Mouse (Mus musculus) hindbrain, embryonic 14.5 days (tissue): ENCODE results near the gene Gm44805. TPM values are rescaled to one million over a fixed set of nuclear protein-coding genes. Genes with fewer than 3 reads are reported as not detected.
A peak's percentile ranks its signal among the peaks of the same experiment; 100 is the strongest.

ENCODE experiments used
- ATAC-seq: fragments of 200-750 bp; cut with Nextera tagmentation; 2 replicates; pipeline ENCODE4 v1.8.0; 2017; ENCODE audit warnings: moderate number of reproducible peaks, mild to moderate bottlenecking, moderate TSS enrichment, moderate library complexity; ENCODE audit not compliant: low FRiP score
- DNase-seq: peaks from one replicate; pipeline ENCODE4 v3.0.0-alpha.2; 2015; ENCODE audit warnings: low spot score
- H3K27ac ChIP-seq: fragments of 300-500 bp; sonication (generic); 2 replicates; pipeline ENCODE4 v1.5.1; 2014; ENCODE audit warnings: mild to moderate bottlenecking, moderate library complexity
- H3K27me3 ChIP-seq: fragments of 300-500 bp; sonication (generic); 2 replicates; pipeline ENCODE4 v1.6.1; 2014; ENCODE audit warnings: mild to moderate bottlenecking, low read length, mixed read lengths; ENCODE audit not compliant: control insufficient read depth, insufficient read depth
- H3K36me3 ChIP-seq: fragments of 300-500 bp; sonication (generic); replicated peaks from 2 replicates; pipeline ENCODE4 v1.6.1; 2014; ENCODE audit not compliant: control insufficient read depth, insufficient read depth
- H3K4me1 ChIP-seq: fragments of 300-500 bp; sonication (generic); replicated peaks from 2 replicates; pipeline ENCODE4 v1.6.1; 2014; ENCODE audit warnings: antibody characterized with exemption, low read length, mixed read lengths; ENCODE audit not compliant: control insufficient read depth, insufficient read depth
- H3K4me2 ChIP-seq: fragments of 300-500 bp; sonication (generic); replicated peaks from 2 replicates; pipeline ENCODE4 v1.6.1; 2014; ENCODE audit warnings: mild to moderate bottlenecking, moderate library complexity
- H3K4me3 ChIP-seq: fragments of 300-500 bp; sonication (generic); replicated peaks from 2 replicates; pipeline ENCODE4 v1.5.1; 2014; ENCODE audit warnings: mild to moderate bottlenecking, low read length
- H3K9ac ChIP-seq: fragments of 300-500 bp; sonication (generic); 2 replicates; pipeline ENCODE4 v1.6.1; 2014
- H3K9me3 ChIP-seq: fragments of 300-500 bp; sonication (generic); 2 replicates; pipeline ENCODE4 v1.6.1; 2016; ENCODE audit warnings: low read length; ENCODE audit not compliant: control insufficient read depth
- WGBS: fragments of 180-500 bp; shearing (Covaris S2); extraction: QIAGEN DNeasy Blood & Tissue Kit; methylation state at CpG from one replicate; pipeline ENCODE4 v1.1.7; 2014; 5-methylcytosine and 5-hydroxymethylcytosine counted together
- polyA plus RNA-seq: library from polyadenylated mRNA; unstranded; fragments of >200 nt; fragmentation: Nextera tagmentation; extraction: Ambion mirVana; gene quantifications from 2 replicates; pipeline ENCODE4 v1.2.1, GENCODE M21; 2014

The Gm44805 gene
- polyA plus RNA-seq, result not detected in 2 replicates

- Histone ChIP-seq H3K27ac (no peak within 1 kb of the TSS), H3K4me2 (no peak within 1 kb of the TSS), H3K9me3 (no peaks in the 10 kb centered on the region), H3K4me3 (no peak within 1 kb of the TSS), H3K9ac (no peak within 1 kb of the TSS), H3K4me1 (no peaks in the 10 kb centered on the region), H3K27me3 (no peaks in the 10 kb centered on the region), H3K36me3 (no peaks in the 10 kb centered on the region)
- WGBS, result 65% methylated on average over 8 of the region's 8 CpGs
- no peak for ATAC-seq
- no peak for DNase-seq
These were observed at the start of gene Gm44805, which contains the start of gene Apoc4 for GRCm38 (mm10) chr7:19681202-19681694. Gm44805 (minus strand) TSS chr7:19681423. Apoc4 (minus strand) TSS chr7:19681479.

- H3K9me3 ChIP-seq, result no peaks in the 10 kb centered on the region
These were observed 45.3 kb upstream of the Gm44805 start for GRCm38 (mm10) chr7:19726541-19726940.

GRCm38 (mm10) chr7:19724167-19724566, 42.9 kb upstream of the Gm44805 start:
- H3K9ac ChIP-seq, result no peak overlapping the region

More at GRCm38 (mm10) chr7:19726541-19726940, 45.3 kb upstream of the Gm44805 start:
- no peak overlapping the region for H3K4me2 ChIP-seq
- DNase-seq, result no peak
- ATAC-seq, result no peak
- H3K4me3 ChIP-seq, result no peak overlapping the region
- H3K27ac ChIP-seq, result no peak overlapping the region
- H3K27me3 ChIP-seq, result no peaks in the 10 kb centered on the region
- H3K36me3 ChIP-seq, result peaks cover 83% of the 10 kb centered on the region
- no peaks in the 10 kb centered on the region for H3K4me1 ChIP-seq
- 92% methylated on average over 4 of the region's 4 CpGs for WGBS
- no peak overlapping the region for H3K9ac ChIP-seq

GRCm38 (mm10) chr7:19722754-19723195, 41.6 kb upstream of the Gm44805 start:
- DNase-seq, result no peak
- peaks cover 9% of the 10 kb centered on the region; the same call in 1 of the 2 replicates for H3K9me3 ChIP-seq
- no peaks in the 10 kb centered on the region for H3K4me1 ChIP-seq
- WGBS, result 91% methylated on average over 6 of the region's 6 CpGs
- H3K27me3 ChIP-seq, result no peaks in the 10 kb centered on the region
- H3K4me2 ChIP-seq, result no peak overlapping the region
- no peak overlapping the region for H3K9ac ChIP-seq
- no peak for ATAC-seq
- H3K4me3 ChIP-seq, result no peak overlapping the region
- peaks cover 46% of the 10 kb centered on the region for H3K36me3 ChIP-seq
- H3K27ac ChIP-seq, result no peak overlapping the region

More at GRCm38 (mm10) chr7:19724167-19724566, 42.9 kb upstream of the Gm44805 start:
- Histone ChIP-seq H3K4me1 (no peaks in the 10 kb centered on the region), H3K27me3 (no peaks in the 10 kb centered on the region), H3K4me2 (no peak overlapping the region), H3K4me3 (no peak overlapping the region), H3K9me3 (peaks cover 9% of the 10 kb centered on the region; the same call in 1 of the 2 replicates), H3K36me3 (peaks cover 60% of the 10 kb centered on the region), H3K27ac (no peak overlapping the region)
- WGBS, result 93% methylated on average over 12 of the region's 12 CpGs
- DNase-seq (no peak), ATAC-seq (no peak)

GRCm38 (mm10) chr7:19719200-19719599, 38.0 kb upstream of the Gm44805 start:
- WGBS, result 94% methylated on average over 4 of the region's 4 CpGs
- Histone ChIP-seq H3K36me3 (peaks cover 12% of the 10 kb centered on the region), H3K9ac (no peak overlapping the region), H3K4me3 (no peak overlapping the region), H3K4me1 (peaks cover 12% of the 10 kb centered on the region), H3K27me3 (no peaks in the 10 kb centered on the region), H3K9me3 (peaks cover 9% of the 10 kb centered on the region; the same call in 1 of the 2 replicates), H3K27ac (no peak overlapping the region), H3K4me2 (no peak overlapping the region)
- DNase-seq, result no peak
- no peak for ATAC-seq

- WGBS, result 94% methylated on average over 5 of the region's 5 CpGs
- Histone ChIP-seq H3K9ac (no peak overlapping the region), H3K36me3 (peaks cover 5% of the 10 kb centered on the region), H3K9me3 (peaks cover 9% of the 10 kb centered on the region; the same call in 1 of the 2 replicates), H3K4me2 (no peak overlapping the region), H3K4me3 (no peak overlapping the region), H3K27ac (no peak overlapping the region), H3K4me1 (peaks cover 19% of the 10 kb centered on the region), H3K27me3 (no peaks in the 10 kb centered on the region)
- DNase-seq, result no peak
- ATAC-seq, result no peak
These were observed 37.2 kb upstream of the Gm44805 start for GRCm38 (mm10) chr7:19718297-19718952.

GRCm38 (mm10) chr7:19717346-19717745, 36.1 kb upstream of the Gm44805 start:
- no peak overlapping the region for H3K4me2 ChIP-seq
- ATAC-seq (no peak), DNase-seq (no peak)
- 93% methylated on average over 4 of the region's 4 CpGs for WGBS
- H3K27ac ChIP-seq, result no peak overlapping the region
- no peak overlapping the region for H3K9ac ChIP-seq
- H3K27me3 ChIP-seq, result no peaks in the 10 kb centered on the region
- H3K4me3 ChIP-seq, result no peak overlapping the region
- H3K36me3 ChIP-seq, result peaks cover 6% of the 10 kb centered on the region; the same call in 1 of the 2 replicates
- H3K4me1 ChIP-seq, result peaks cover 21% of the 10 kb centered on the region
- H3K9me3 ChIP-seq, result peaks cover 9% of the 10 kb centered on the region; the same call in 1 of the 2 replicates

- peaks cover 21% of the 10 kb centered on the region for H3K4me1 ChIP-seq
- peak overlapping the region; percentile 55 for H3K4me2 ChIP-seq
- no peaks in the 10 kb centered on the region for H3K27me3 ChIP-seq
- H3K4me3 ChIP-seq, result no peak overlapping the region
- WGBS, result 82% methylated on average over 2 of the region's 2 CpGs
- H3K9ac ChIP-seq, result peak overlapping the region; percentile 60
- H3K27ac ChIP-seq, result peak overlapping the region; percentile 92
- H3K36me3 ChIP-seq, result peaks cover 11% of the 10 kb centered on the region
- peaks cover 9% of the 10 kb centered on the region; the same call in 1 of the 2 replicates for H3K9me3 ChIP-seq
- no peak for ATAC-seq
- DNase-seq, result no peak
These were observed 35.6 kb upstream of the Gm44805 start for GRCm38 (mm10) chr7:19716822-19717221.

GRCm38 (mm10) chr7:19716055-19716682, 34.9 kb upstream of the Gm44805 start:
- DNase-seq, result no peak
- Histone ChIP-seq H3K36me3 (peaks cover 18% of the 10 kb centered on the region), H3K4me3 (peak overlapping the region; percentile 32), H3K9me3 (peaks cover 8% of the 10 kb centered on the region; the same call in 1 of the 2 replicates), H3K4me2 (peak overlapping the region; percentile 55), H3K27ac (peak overlapping the region; percentile 92), H3K4me1 (peaks cover 21% of the 10 kb centered on the region), H3K9ac (peak overlapping the region; percentile 60), H3K27me3 (no peaks in the 10 kb centered on the region)
- ATAC-seq, result no peak
- 5% methylated on average over 18 of the region's 18 CpGs for WGBS
